Mouse (Mus musculus): Measurements from ENCODE around the gene Asb15. TPM values are rescaled to one million over a fixed set of nuclear protein-coding genes. Genes with fewer than 3 reads are reported as not detected.
A peak's percentile ranks its signal among the peaks of the same experiment; 100 is the strongest.

The Asb15 gene
- 0.02 and 0.07 TPM in 2 replicates for polyA plus RNA-seq (2015; fragmentation: Nextera tagmentation; extraction: Ambion mirVana)

DNA sequence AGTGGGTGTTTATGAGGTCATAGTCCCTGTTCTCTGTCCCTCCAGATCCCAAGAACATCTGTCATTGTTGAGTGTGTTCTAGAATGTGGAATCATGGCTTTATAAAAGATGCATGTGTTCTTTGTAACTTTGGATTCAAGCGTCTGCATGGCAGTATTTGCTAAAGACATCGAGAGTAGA lies at the start of gene Asb15:
Gene Asb15, plus strand, starts transcription at position 81 of the 180 bp plus-strand sequence.
- H3K9ac ChIP-seq (replicated peaks; ENCODE audit: low read depth) = peak within 1 kb of the TSS; percentile 43
- H3K9me3 ChIP-seq (ENCODE audit: low read length) = no peaks in the 10 kb centered on the region
- no peak for ATAC-seq
- H3K4me3 ChIP-seq (ENCODE audit: low read depth, low read length) = peak within 1 kb of the TSS; percentile 67
- TF ChIP-seq EP300 (IDR thresholded peaks at IDR 0.05) = no peak
- no peak for TF ChIP-seq CTCF (IDR thresholded peaks at IDR 0.05)
- DNase-seq (ENCODE audit: low spot score) = no peak
- 28% methylated on average over 2 of the region's 2 CpGs for WGBS
- no peaks in the 10 kb centered on the region for H3K36me3 ChIP-seq (ENCODE audit: insufficient read depth, low read length)
- H3K27me3 ChIP-seq (replicated peaks; ENCODE audit: insufficient read depth, low read length) = no peaks in the 10 kb centered on the region
- H3K4me1 ChIP-seq (ENCODE audit: insufficient read depth, low read depth, low read length) = peaks cover 10% of the 10 kb centered on the region; the same call in 1 of the 2 replicates
- no peak within 1 kb of the TSS for H3K27ac ChIP-seq (ENCODE audit: low read length)
- peak within 1 kb of the TSS; percentile 72 for H3K4me2 ChIP-seq (replicated peaks; ENCODE audit: low read depth, low read length)

DNA sequence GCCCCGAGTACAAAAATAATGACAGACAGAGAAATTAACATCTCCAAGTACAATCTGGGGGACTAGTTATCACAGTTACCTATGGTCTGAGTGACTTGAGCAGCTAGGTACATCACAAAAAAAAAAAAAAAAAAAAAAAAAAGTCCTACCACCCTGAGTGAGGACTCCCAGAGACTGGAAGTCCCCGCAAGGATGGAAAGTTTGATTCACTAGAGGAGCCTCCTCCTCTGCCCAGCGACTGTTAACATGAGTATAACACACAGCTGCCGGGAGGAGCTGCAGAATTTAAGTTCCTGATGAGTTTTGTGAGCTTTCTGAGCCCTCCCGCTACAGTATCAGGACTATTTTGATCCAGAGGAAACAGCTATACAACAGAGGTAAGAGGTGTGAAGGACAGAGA lies 41.4 kb upstream of the Asb15 start:
- TF ChIP-seq EP300 (IDR thresholded peaks at IDR 0.05) (no peak), CTCF (IDR thresholded peaks at IDR 0.05) (no peak)

DNA sequence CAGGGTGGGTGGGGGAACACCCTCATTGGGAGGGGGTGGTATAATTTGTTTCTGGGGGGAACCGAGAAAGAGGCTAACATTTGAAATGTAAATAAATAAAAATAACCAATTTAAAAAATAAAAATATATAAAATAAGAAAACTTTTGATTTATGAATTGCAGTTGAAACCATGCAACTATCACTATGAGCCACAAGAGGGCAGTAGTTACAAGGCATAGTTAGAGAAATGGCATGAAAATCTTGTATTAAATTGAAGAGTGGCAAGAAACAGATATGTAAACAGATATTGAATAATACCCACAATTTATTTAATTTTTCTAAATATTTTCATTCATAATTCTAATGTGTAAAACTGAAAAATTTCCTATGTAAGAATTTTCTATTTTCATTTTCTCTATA lies 37.6 kb upstream of the Asb15 start:
- no peak overlapping the region for H3K9ac ChIP-seq (replicated peaks; ENCODE audit: low read depth)
- WGBS = 3% methylated on average over 1 of the region's 1 CpGs
- no peaks in the 10 kb centered on the region for H3K36me3 ChIP-seq (ENCODE audit: insufficient read depth, low read length)
- H3K27ac ChIP-seq (ENCODE audit: low read length) = no peak overlapping the region
- no peaks in the 10 kb centered on the region for H3K27me3 ChIP-seq (replicated peaks; ENCODE audit: insufficient read depth, low read length)
- DNase-seq (ENCODE audit: low spot score) (peak; percentile 58), ATAC-seq (no peak)
- H3K4me1 ChIP-seq (ENCODE audit: insufficient read depth, low read depth, low read length) = no peaks in the 10 kb centered on the region
- H3K4me2 ChIP-seq (replicated peaks; ENCODE audit: low read depth, low read length) = no peak overlapping the region
- peak; percentile 70 for TF ChIP-seq CTCF (IDR thresholded peaks at IDR 0.05)
- TF ChIP-seq EP300 (IDR thresholded peaks at IDR 0.05) = no peak
- no peak overlapping the region for H3K4me3 ChIP-seq (ENCODE audit: low read depth, low read length)
- no peaks in the 10 kb centered on the region for H3K9me3 ChIP-seq (ENCODE audit: low read length)

More for the DNA sequence above, 41.4 kb upstream of the Asb15 start:
- H3K36me3 ChIP-seq (ENCODE audit: insufficient read depth, low read length) = no peaks in the 10 kb centered on the region
- H3K9me3 ChIP-seq (ENCODE audit: low read length) = no peaks in the 10 kb centered on the region
- DNase-seq (ENCODE audit: low spot score) (no peak), ATAC-seq (no peak)
- no peak overlapping the region for H3K9ac ChIP-seq (replicated peaks; ENCODE audit: low read depth)
- H3K27ac ChIP-seq (ENCODE audit: low read length) = no peak overlapping the region
- WGBS = 67% methylated on average over 5 of the region's 5 CpGs
- no peaks in the 10 kb centered on the region for H3K4me1 ChIP-seq (ENCODE audit: insufficient read depth, low read depth, low read length)
- H3K4me3 ChIP-seq (ENCODE audit: low read depth, low read length) = no peak overlapping the region
- H3K27me3 ChIP-seq (replicated peaks; ENCODE audit: insufficient read depth, low read length) = no peaks in the 10 kb centered on the region
- no peak overlapping the region for H3K4me2 ChIP-seq (replicated peaks; ENCODE audit: low read depth, low read length)

GRCm38 (mm10) chr6:24504141-24504540 lies 23.8 kb upstream of the Asb15 start:
- H3K27me3 ChIP-seq (replicated peaks; ENCODE audit: insufficient read depth, low read length) = no peaks in the 10 kb centered on the region
- ATAC-seq (no peak), DNase-seq (ENCODE audit: low spot score) (no peak)
- no peaks in the 10 kb centered on the region for H3K9me3 ChIP-seq (ENCODE audit: low read length)
- H3K4me3 ChIP-seq (ENCODE audit: low read depth, low read length) = no peak overlapping the region
- H3K4me2 ChIP-seq (replicated peaks; ENCODE audit: low read depth, low read length) = no peak overlapping the region
- H3K4me1 ChIP-seq (ENCODE audit: insufficient read depth, low read depth, low read length) = no peaks in the 10 kb centered on the region
- TF ChIP-seq EP300 (IDR thresholded peaks at IDR 0.05) (no peak), CTCF (IDR thresholded peaks at IDR 0.05) (no peak)
- WGBS = 55% methylated on average over 2 of the region's 2 CpGs
- no peak overlapping the region for H3K9ac ChIP-seq (replicated peaks; ENCODE audit: low read depth)
- no peaks in the 10 kb centered on the region for H3K36me3 ChIP-seq (ENCODE audit: insufficient read depth, low read length)
- H3K27ac ChIP-seq (ENCODE audit: low read length) = no peak overlapping the region

GRCm38 (mm10) chr6:24514552-24515284 lies 13.2 kb upstream of the Asb15 start, which contains the start of gene Iqub:
Gene Iqub (minus strand): TSS chr6:24515067.
- H3K27me3 ChIP-seq (replicated peaks; ENCODE audit: insufficient read depth, low read length) = no peaks in the 10 kb centered on the region
- no peak within 1 kb of the TSS for H3K4me2 ChIP-seq (replicated peaks; ENCODE audit: low read depth, low read length)
- no peak within 1 kb of the TSS for H3K4me3 ChIP-seq (ENCODE audit: low read depth, low read length)
- DNase-seq (ENCODE audit: low spot score) = peak; percentile 78
- H3K27ac ChIP-seq (ENCODE audit: low read length) = no peak within 1 kb of the TSS
- no peaks in the 10 kb centered on the region for H3K9me3 ChIP-seq (ENCODE audit: low read length)
- H3K9ac ChIP-seq (replicated peaks; ENCODE audit: low read depth) = no peak within 1 kb of the TSS
- 14% methylated on average over 13 of the region's 13 CpGs for WGBS
- ATAC-seq = peak; percentile 76
- peaks cover 3% of the 10 kb centered on the region; the same call in 1 of the 2 replicates for H3K4me1 ChIP-seq (ENCODE audit: insufficient read depth, low read depth, low read length)
- TF ChIP-seq EP300 (IDR thresholded peaks at IDR 0.05) (no peak), CTCF (IDR thresholded peaks at IDR 0.05) (no peak)
- H3K36me3 ChIP-seq (ENCODE audit: insufficient read depth, low read length) = no peaks in the 10 kb centered on the region

GRCm38 (mm10) chr6:24516197-24516596 lies 11.7 kb upstream of the Asb15 start:
- peak; percentile 77 for DNase-seq (ENCODE audit: low spot score)

More at GRCm38 (mm10) chr6:24516197-24516596, 11.7 kb upstream of the Asb15 start:
- Histone ChIP-seq H3K9ac (replicated peaks; ENCODE audit: low read depth) (no peak overlapping the region), H3K36me3 (ENCODE audit: insufficient read depth, low read length) (no peaks in the 10 kb centered on the region), H3K4me2 (replicated peaks; ENCODE audit: low read depth, low read length) (no peak overlapping the region), H3K27me3 (replicated peaks; ENCODE audit: insufficient read depth, low read length) (no peaks in the 10 kb centered on the region), H3K9me3 (ENCODE audit: low read length) (no peaks in the 10 kb centered on the region), H3K4me3 (ENCODE audit: low read depth, low read length) (no peak overlapping the region), H3K27ac (ENCODE audit: low read length) (no peak overlapping the region), H3K4me1 (ENCODE audit: insufficient read depth, low read depth, low read length) (peaks cover 3% of the 10 kb centered on the region; the same call in 1 of the 2 replicates)
- no peak for ATAC-seq
- WGBS = 46% methylated on average over 2 of the region's 2 CpGs
- TF ChIP-seq EP300 (IDR thresholded peaks at IDR 0.05) = no peak
- TF ChIP-seq CTCF (IDR thresholded peaks at IDR 0.05) = peak; percentile 68
